Mouse (Mus musculus) limb, embryonic 14.5 days (tissue): ENCODE results near the gene Rheb. TPM values are rescaled to one million over a fixed set of nuclear protein-coding genes. Genes with fewer than 3 reads are reported as not detected.
"Not testable (repeated sequence)": the region's sequence is repeated elsewhere in the genome, so short reads cannot be mapped to it uniquely, and the experiment has no call there.

ENCODE experiments used
- ATAC-seq: fragments of 200-750 bp; cut with Nextera tagmentation; 2 replicates; pipeline ENCODE4 v1.8.0; 2017; ENCODE audit warnings: low read depth, moderate number of reproducible peaks, moderate TSS enrichment; ENCODE audit not compliant: low FRiP score
- DNase-seq: peaks from one replicate; pipeline ENCODE4 v3.0.0-alpha.2; 2015; ENCODE audit warnings: low spot score
- H3K27ac ChIP-seq: fragments of 300-500 bp; sonication (generic); replicated peaks from 2 replicates; pipeline ENCODE4 v1.5.1; 2014; ENCODE audit warnings: low read depth, mild to moderate bottlenecking, low read length, moderate library complexity, mixed read lengths
- H3K27me3 ChIP-seq: fragments of 300-500 bp; sonication (generic); 2 replicates; pipeline ENCODE4 v1.6.1; 2014; ENCODE audit warnings: low read length, mixed read lengths; ENCODE audit not compliant: control insufficient read depth, insufficient read depth
- H3K36me3 ChIP-seq: fragments of 300-500 bp; sonication (generic); 2 replicates; pipeline ENCODE4 v1.6.1; 2014; ENCODE audit warnings: mild to moderate bottlenecking, low read length, moderate library complexity, mixed read lengths; ENCODE audit not compliant: control insufficient read depth, insufficient read depth
- H3K4me1 ChIP-seq: fragments of 300-500 bp; sonication (generic); 2 replicates; pipeline ENCODE4 v1.6.1; 2014; ENCODE audit warnings: antibody characterized with exemption, low read length, mixed read lengths; ENCODE audit not compliant: control insufficient read depth, insufficient read depth
- H3K4me2 ChIP-seq: fragments of 300-500 bp; sonication (generic); replicated peaks from 2 replicates; pipeline ENCODE4 v1.6.1; 2014; ENCODE audit warnings: low read depth, mild to moderate bottlenecking, low read length, moderate library complexity; ENCODE audit not compliant: severe bottlenecking
- H3K4me3 ChIP-seq: fragments of 300-500 bp; sonication (generic); replicated peaks from 2 replicates; pipeline ENCODE4 v1.5.1; 2014; ENCODE audit warnings: low read length
- H3K9ac ChIP-seq: fragments of 300-500 bp; sonication (generic); 2 replicates; pipeline ENCODE4 v1.6.1; 2014; ENCODE audit warnings: mild to moderate bottlenecking, low read depth, low read length, moderate library complexity; ENCODE audit not compliant: severe bottlenecking
- H3K9me3 ChIP-seq: fragments of 300-500 bp; sonication (generic); 2 replicates; pipeline ENCODE4 v1.6.1; 2016; ENCODE audit warnings: low read length; ENCODE audit not compliant: control insufficient read depth
- POLR2A ChIP-seq: fragments of 200-500 bp; IDR thresholded peaks from 2 replicates; pipeline ENCODE4 v1.8.0; 2012; ENCODE audit warnings: inconsistent platforms, mild to moderate bottlenecking, moderate library complexity, borderline replicate concordance; ENCODE audit not compliant: insufficient read depth, insufficient read length; ENCODE audit errors: extremely low read depth
- WGBS: fragments of 180-500 bp; shearing (Covaris S2); extraction: QIAGEN DNeasy Blood & Tissue Kit; methylation state at CpG from one replicate; pipeline ENCODE4 v1.1.7; 2014; 5-methylcytosine and 5-hydroxymethylcytosine counted together
- polyA plus RNA-seq, 2 experiments: library from polyadenylated mRNA; depleted of rRNA in 1 of 2; stranded (reverse) in 1 of 2; unstranded in 1 of 2; fragments of >200 nt; fragmentation: Nextera tagmentation in 1 of 2; extraction: Ambion mirVana in 1 of 2; gene quantifications; 2 replicates each; pipeline versions ENCODE4 v1.2.1 to v1.2.3; 2012 to 2014

The Rheb gene
- polyA plus RNA-seq, 2 experiments, result 85.7 to 210 TPM

DNA sequence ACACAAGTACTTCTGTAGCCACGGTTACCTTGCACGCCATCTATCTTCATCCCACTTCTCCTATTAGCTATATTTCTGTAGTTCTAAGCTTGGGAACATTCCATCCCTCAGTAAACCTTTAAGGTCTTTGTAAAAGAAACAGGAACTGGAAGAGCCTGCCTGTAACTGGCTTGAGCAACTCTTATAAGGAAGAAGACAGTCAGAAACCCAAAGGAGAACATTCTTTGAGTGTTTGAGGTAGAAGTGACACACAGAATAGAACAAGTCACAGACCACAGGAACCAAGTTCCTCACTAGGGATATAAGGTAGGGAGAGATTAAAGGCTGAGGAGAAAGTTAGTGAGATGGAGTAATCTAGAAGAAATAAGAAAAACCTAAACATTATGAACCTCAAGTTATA, 15.3 kb downstream of the Rheb start:
- Histone ChIP-seq H3K4me1 (peaks cover 11% of the 10 kb centered on the region), H3K27me3 (no peaks in the 10 kb centered on the region), H3K9me3 (no peaks in the 10 kb centered on the region), H3K4me2 (no peak overlapping the region), H3K4me3 (no peak overlapping the region), H3K27ac (no peak overlapping the region), H3K36me3 (no peaks in the 10 kb centered on the region), H3K9ac (no peak overlapping the region)
- DNase-seq (no peak), ATAC-seq (no peak)
- TF ChIP-seq POLR2A, result no peak
- WGBS, result 88% methylated on average over 2 of the region's 2 CpGs

DNA sequence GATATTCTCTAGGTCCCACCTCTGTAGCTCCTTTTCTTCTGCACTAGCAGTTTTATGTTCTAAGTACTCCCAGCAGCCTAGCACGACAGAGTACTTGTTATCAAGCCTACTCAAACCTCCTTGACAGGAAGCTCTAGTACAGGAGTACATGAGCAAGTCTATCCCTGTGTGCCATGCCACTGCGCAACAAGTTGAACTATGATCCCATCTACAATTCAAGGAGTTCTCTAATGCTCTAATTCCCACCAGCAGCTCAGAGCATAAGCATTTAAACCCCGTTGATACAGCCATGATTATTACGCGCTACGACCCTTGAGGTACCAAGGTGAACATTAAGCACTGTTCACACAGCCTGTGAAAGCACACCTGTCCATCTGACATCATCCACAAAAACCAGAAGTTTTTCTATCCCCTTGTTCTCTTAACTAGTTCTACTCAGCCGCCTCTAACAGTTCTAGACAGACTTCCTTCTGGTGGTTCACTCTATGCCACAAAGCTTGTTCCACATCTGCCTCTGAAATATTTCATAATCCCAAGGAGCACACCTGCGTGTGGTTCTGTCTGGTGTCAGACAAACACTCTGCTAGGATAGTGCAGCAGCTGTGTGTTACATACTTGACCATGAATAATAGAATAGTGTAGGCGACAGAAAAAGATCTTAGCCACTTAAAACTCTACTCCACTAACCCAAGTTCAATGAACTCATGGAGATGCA, 16.2 kb downstream of the Rheb start:
- DNase-seq (no peak), ATAC-seq (no peak)
- H3K27me3 ChIP-seq, result no peaks in the 10 kb centered on the region
- no peaks in the 10 kb centered on the region for H3K36me3 ChIP-seq
- no peak overlapping the region for H3K4me3 ChIP-seq
- no peak for TF ChIP-seq POLR2A
- no peaks in the 10 kb centered on the region for H3K9me3 ChIP-seq
- no peak overlapping the region for H3K9ac ChIP-seq
- peaks cover 13% of the 10 kb centered on the region for H3K4me1 ChIP-seq
- no peak overlapping the region for H3K27ac ChIP-seq
- WGBS, result 79% methylated on average over 9 of the region's 9 CpGs
- no peak overlapping the region for H3K4me2 ChIP-seq

DNA sequence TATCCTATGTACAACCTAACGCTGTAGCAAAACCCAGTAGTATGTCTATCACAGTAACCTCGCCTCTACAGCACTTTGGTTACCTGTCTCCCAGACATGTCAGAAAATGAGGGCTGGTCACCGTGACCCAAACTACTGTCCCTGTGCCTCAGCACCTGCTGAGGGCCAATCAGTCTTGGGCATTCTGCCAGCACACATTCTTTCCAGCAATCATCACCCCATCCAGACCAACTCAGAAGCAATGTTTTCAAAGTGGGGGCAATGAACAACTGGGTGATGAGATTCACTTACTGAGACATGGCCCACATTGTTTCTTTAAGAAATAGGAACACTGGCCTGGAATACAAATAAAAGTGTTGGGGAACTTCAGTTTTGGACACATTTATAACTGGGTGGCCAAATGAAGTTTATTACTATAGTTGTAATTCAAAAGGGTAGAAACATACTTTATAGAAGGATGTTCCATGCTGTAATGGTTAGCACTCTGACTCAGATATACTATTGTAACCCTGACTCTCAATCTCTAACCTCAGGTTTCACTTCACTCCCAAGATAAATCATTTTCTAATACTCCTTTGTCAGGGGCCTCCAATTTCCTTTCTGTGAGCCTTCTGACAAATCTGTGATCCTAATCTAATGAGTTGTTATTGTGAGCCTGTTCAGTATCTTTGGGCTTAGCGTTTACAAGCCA, 16.9 kb downstream of the Rheb start:
- H3K9ac ChIP-seq, result no peak overlapping the region
- H3K4me3 ChIP-seq, result no peak overlapping the region
- no peaks in the 10 kb centered on the region for H3K36me3 ChIP-seq

DNA sequence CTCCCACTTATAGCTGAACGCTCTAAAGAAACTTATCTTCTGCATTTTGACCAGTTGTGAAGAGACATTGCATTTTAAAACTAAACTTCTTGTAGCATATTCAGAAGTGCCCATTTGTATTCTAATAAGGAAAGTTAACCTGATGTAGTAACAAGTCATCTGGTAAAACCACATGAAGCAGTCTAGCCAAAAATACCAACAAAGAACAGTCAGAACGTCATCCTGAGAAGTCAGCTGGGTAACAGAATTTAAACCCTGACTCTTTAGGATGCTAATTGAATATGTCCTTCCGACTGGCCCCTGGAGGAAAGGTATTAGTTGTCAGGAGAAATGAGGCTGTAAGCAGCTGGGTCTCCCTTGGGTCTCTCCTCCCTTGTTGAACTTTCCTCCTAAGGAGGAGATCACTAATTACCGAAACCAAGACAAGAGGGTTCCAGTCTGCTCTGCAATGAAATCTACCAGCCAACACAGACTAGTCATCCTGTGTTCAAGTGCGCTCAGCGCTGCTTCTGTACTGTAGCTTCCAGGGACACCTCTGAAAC, 18.5 kb downstream of the Rheb start:
- Histone ChIP-seq H3K9ac (no peak overlapping the region), H3K4me2 (no peak overlapping the region), H3K4me1 (peaks cover 14% of the 10 kb centered on the region), H3K27ac (no peak overlapping the region; the same call in 1 of the 2 replicates), H3K4me3 (no peak overlapping the region), H3K36me3 (no peaks in the 10 kb centered on the region), H3K27me3 (no peaks in the 10 kb centered on the region), H3K9me3 (no peaks in the 10 kb centered on the region)
- no peak for TF ChIP-seq POLR2A
- DNase-seq (no peak), ATAC-seq (no peak)
- 70% methylated on average over 6 of the region's 6 CpGs for WGBS

More for the DNA sequence above, 16.9 kb downstream of the Rheb start:
- H3K27ac ChIP-seq, result no peak overlapping the region
- DNase-seq, result no peak
- ATAC-seq, result no peak
- TF ChIP-seq POLR2A, result no peak
- 78% methylated on average over 4 of the region's 4 CpGs for WGBS
- no peaks in the 10 kb centered on the region for H3K9me3 ChIP-seq
- no peak overlapping the region for H3K4me2 ChIP-seq
- H3K27me3 ChIP-seq, result no peaks in the 10 kb centered on the region
- peaks cover 14% of the 10 kb centered on the region for H3K4me1 ChIP-seq

DNA sequence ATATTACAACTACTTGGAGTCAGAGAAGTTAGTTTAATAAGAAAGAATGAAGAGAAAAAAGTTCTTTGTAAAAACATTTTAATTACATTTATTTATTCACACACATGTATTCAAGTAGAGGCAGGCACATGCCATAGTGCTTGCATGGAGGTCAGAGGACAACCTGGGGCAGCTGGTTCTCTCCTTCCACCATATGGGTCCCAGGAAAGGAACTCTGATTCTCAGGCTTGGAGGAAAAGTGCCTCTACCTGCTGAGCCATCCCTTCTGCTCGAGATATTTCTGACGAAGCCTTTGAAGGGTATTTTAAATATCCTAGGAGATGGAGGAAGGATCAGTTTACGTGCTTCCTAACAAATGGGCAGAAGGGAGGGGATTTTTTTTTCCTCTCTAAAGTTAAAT, 19.6 kb downstream of the Rheb start:
- no peak for TF ChIP-seq POLR2A
- ATAC-seq (no peak), DNase-seq (no peak)
- Histone ChIP-seq H3K27me3 (no peaks in the 10 kb centered on the region), H3K27ac (no peak overlapping the region), H3K4me1 (peaks cover 14% of the 10 kb centered on the region), H3K9me3 (no peaks in the 10 kb centered on the region), H3K4me2 (no peak overlapping the region), H3K36me3 (no peaks in the 10 kb centered on the region), H3K4me3 (no peak overlapping the region), H3K9ac (no peak overlapping the region)
- WGBS, result 61% methylated on average over 3 of the region's 3 CpGs

DNA sequence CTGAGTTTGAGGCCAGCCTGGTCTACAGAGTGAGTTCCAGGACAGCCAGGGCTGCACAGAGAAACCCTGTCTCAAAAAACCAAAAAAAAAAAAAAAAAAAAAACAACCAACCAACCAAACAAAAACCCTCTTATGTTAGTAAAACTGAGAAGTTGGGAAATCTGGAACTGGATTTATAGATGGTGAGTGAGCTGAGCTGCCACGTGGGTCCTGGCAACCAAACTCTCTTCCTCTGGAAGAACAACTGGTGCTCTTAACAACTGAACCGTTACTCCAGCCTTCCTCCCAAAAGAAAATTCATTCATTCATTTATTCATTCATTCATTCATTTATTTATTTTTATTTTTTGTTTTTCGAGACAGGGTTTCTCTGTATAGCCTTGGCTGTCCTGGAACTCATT, 20.2 kb downstream of the Rheb start:
- not testable (repeated sequence) for H3K4me2 ChIP-seq, DNase-seq, ATAC-seq, H3K27ac ChIP-seq, H3K27me3 ChIP-seq, H3K4me3 ChIP-seq, H3K9me3 ChIP-seq, H3K36me3 ChIP-seq, H3K9ac ChIP-seq
- H3K4me1 ChIP-seq, result peaks cover 14% of the 10 kb centered on the region
- WGBS, result 84% methylated on average over 3 of the region's 3 CpGs
